Mouse (Mus musculus): Measurements from ENCODE around the gene Rpl4. TPM values are rescaled to one million over a fixed set of nuclear protein-coding genes. Genes with fewer than 3 reads are reported as not detected.

Rpl4 gene
- polyA plus RNA-seq, 1 experiment from 2014 or later = 1,252 TPM

DNA sequence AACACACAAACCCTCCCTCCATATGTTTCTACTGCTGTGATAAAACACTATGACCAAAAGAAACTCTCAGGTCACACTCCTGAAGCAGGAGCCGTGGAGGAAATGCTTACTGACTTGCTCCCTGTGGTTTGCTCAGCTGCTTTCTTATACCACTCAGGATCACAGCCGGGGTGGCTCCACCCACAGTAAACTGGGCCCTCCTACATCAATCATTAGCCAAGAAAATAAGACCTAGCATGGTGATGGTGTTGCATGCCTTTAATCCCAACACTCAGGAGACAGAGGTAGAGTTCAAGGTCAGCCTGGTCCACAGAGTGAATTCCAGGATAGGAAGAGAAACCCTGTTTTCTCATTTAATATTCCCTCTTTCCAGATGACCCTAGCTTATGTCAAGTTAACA, 26.7 kb downstream of the Rpl4 start:
- Histone ChIP-seq H3K4me1 (replicated peaks) (peaks cover 9% of the 10 kb centered on the region; the same call in 1 of the 2 replicates), H3K9ac (no peak overlapping the region), H3K27me3 (replicated peaks) (no peaks in the 10 kb centered on the region), H3K27ac (peak overlapping the region; percentile 71), H3K36me3 (peaks cover 6% of the 10 kb centered on the region; the same call in 1 of the 2 replicates), H3K4me2 (replicated peaks) (no peak overlapping the region), H3K4me3 (replicated peaks) (no peak overlapping the region), H3K9me3 (no peaks in the 10 kb centered on the region)
- 43% methylated on average over 2 of the region's 2 CpGs for WGBS
- ATAC-seq = peak; percentile 84

GRCm38 (mm10) chr9:64202331-64202730, 29.2 kb downstream of the Rpl4 start:
- H3K27ac ChIP-seq = no peak overlapping the region; the same call in 1 of the 2 replicates
- H3K4me2 ChIP-seq (replicated peaks) = no peak overlapping the region
- no peak overlapping the region for H3K4me3 ChIP-seq (replicated peaks)
- H3K9me3 ChIP-seq = no peaks in the 10 kb centered on the region
- ATAC-seq = no peak
- no peaks in the 10 kb centered on the region for H3K27me3 ChIP-seq (replicated peaks)
- H3K36me3 ChIP-seq = peaks cover 12% of the 10 kb centered on the region; the same call in 1 of the 2 replicates
- peaks cover 9% of the 10 kb centered on the region; the same call in 1 of the 2 replicates for H3K4me1 ChIP-seq (replicated peaks)
- H3K9ac ChIP-seq = no peak overlapping the region

DNA sequence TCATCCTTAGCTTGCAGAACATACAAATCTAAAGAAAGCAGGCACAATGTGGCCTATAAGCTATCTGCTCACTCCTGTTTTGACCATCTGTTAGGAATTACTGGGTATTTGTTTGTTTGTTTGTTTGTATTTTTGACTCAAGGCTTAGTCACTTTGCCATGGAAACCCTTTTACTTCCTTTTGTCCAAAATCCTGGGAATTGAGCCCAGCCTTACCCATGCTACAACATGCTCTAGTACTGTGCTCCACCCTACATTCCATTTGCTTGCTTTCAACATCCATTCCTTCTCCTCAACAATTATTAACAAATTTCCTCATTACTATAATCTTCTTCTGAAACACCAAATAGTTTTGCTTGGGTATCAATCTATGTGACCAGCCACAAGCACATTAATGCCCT, 29.7 kb downstream of the Rpl4 start:
- H3K9ac ChIP-seq = no peak overlapping the region
- H3K9me3 ChIP-seq = no peaks in the 10 kb centered on the region
- no peak overlapping the region for H3K4me2 ChIP-seq (replicated peaks)
- H3K36me3 ChIP-seq = peaks cover 12% of the 10 kb centered on the region; the same call in 1 of the 2 replicates
- no peak for ATAC-seq
- H3K4me1 ChIP-seq (replicated peaks) = peaks cover 9% of the 10 kb centered on the region; the same call in 1 of the 2 replicates
- no peaks in the 10 kb centered on the region for H3K27me3 ChIP-seq (replicated peaks)
- no peak overlapping the region; the same call in 1 of the 2 replicates for H3K27ac ChIP-seq
- no peak overlapping the region for H3K4me3 ChIP-seq (replicated peaks)

DNA sequence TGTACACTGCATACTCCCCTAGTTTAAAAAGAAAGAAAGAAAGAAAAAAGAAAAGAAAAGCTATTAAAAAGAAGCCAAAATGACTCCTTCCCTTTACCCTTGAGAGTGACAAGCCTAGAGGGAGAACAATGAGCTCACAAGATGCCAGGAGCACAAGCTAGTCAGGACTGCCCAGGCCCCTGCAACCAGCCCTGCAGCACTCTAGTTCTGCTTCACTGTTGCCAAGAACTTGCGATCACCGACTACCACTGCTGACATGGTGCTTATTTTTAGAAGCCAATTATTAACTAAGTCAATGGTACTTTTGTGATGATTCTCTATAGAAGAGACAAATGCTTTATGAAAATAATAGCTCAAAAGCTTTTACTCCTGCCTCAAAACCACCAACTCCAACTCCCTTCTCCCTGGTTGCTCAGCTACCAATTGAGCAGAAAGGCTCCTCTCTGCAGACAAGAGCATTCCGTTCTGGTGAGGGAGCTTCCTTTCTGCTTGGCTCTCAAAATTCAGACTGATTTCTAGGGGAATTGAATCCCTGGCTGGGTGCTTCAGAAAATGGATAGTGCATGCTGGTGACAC, 34.4 kb downstream of the Rpl4 start:
- no peak overlapping the region for H3K9ac ChIP-seq
- H3K36me3 ChIP-seq = peaks cover 14% of the 10 kb centered on the region
- no peaks in the 10 kb centered on the region for H3K27me3 ChIP-seq (replicated peaks)
- H3K4me1 ChIP-seq (replicated peaks) = no peaks in the 10 kb centered on the region
- 80% methylated on average over 3 of the region's 3 CpGs for WGBS
- H3K27ac ChIP-seq = no peak overlapping the region
- ATAC-seq = no peak
- H3K4me2 ChIP-seq (replicated peaks) = no peak overlapping the region
- H3K9me3 ChIP-seq = no peaks in the 10 kb centered on the region
- H3K4me3 ChIP-seq (replicated peaks) = no peak overlapping the region

DNA sequence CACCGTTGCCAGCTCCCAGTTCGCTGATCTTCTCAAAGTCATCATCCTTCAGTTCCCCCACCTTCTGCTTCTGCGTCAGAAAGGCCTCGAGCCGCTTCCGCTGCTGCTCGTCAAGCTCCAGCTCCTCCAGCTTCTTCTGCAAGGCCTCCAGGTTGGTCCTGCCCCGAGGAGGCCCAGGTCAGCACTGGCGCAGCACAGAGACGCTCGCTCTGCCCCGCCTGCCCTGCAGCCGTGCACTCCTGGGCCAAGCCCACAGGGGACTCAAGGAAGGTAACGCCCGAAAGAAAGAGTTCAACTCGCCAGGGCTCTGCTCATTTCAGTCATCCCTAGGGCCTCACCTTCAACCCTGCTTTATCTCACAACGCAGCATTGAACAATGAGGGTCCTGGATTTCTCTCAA, 41.3 kb downstream of the Rpl4 start:
- no peaks in the 10 kb centered on the region for H3K27me3 ChIP-seq (replicated peaks)
- H3K36me3 ChIP-seq = peaks cover 6% of the 10 kb centered on the region
- no peaks in the 10 kb centered on the region for H3K9me3 ChIP-seq
- peak; percentile 76 for ATAC-seq
- H3K4me3 ChIP-seq (replicated peaks) = no peak overlapping the region
- 77% methylated on average over 17 of the region's 17 CpGs for WGBS
- no peak overlapping the region for H3K27ac ChIP-seq
- H3K4me2 ChIP-seq (replicated peaks) = no peak overlapping the region
- H3K9ac ChIP-seq = no peak overlapping the region
- H3K4me1 ChIP-seq (replicated peaks) = peaks cover 3% of the 10 kb centered on the region; the same call in 1 of the 2 replicates

DNA sequence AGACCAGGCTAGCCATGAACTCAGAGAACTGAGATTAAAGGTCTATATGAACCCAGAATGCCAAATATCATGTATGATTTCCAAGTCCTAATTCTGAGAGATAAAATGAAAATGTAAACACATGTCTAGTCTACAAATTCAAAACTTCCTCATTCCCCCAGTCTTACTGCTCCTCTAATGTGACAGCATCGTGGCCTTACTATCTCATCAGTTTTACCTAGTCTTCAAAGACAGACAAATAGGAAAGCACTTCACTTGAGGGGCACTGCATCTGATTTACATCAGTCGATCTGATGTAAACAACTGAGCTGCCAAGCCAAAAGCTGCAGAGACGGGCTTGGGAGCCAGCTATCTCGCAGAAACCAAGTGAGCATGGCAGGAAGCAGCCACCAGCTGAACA, 42.9 kb downstream of the Rpl4 start:
- Histone ChIP-seq H3K4me1 (replicated peaks) (peaks cover 3% of the 10 kb centered on the region; the same call in 1 of the 2 replicates), H3K4me2 (replicated peaks) (no peak overlapping the region), H3K9ac (no peak overlapping the region), H3K36me3 (peaks cover 6% of the 10 kb centered on the region; the same call in 1 of the 2 replicates), H3K27me3 (replicated peaks) (no peaks in the 10 kb centered on the region), H3K9me3 (no peaks in the 10 kb centered on the region), H3K27ac (no peak overlapping the region), H3K4me3 (replicated peaks) (no peak overlapping the region)
- 50% methylated on average over 4 of the region's 4 CpGs for WGBS
- no peak for ATAC-seq

- no peak overlapping the region for H3K27ac ChIP-seq
- H3K27me3 ChIP-seq (replicated peaks) = no peaks in the 10 kb centered on the region
- H3K9me3 ChIP-seq = no peaks in the 10 kb centered on the region
- no peak overlapping the region for H3K4me3 ChIP-seq (replicated peaks)
- no peak for ATAC-seq
- no peak overlapping the region for H3K4me2 ChIP-seq (replicated peaks)
- H3K36me3 ChIP-seq = peaks cover 6% of the 10 kb centered on the region; the same call in 1 of the 2 replicates
- WGBS = 92% methylated on average over 2 of the region's 2 CpGs
- no peak overlapping the region for H3K9ac ChIP-seq
- H3K4me1 ChIP-seq (replicated peaks) = peaks cover 3% of the 10 kb centered on the region; the same call in 1 of the 2 replicates
These were observed 43.5 kb downstream of the Rpl4 start for GRCm38 (mm10) chr9:64216641-64217040.

- Histone ChIP-seq H3K27ac (no peak overlapping the region), H3K4me3 (replicated peaks) (no peak overlapping the region), H3K4me2 (replicated peaks) (no peak overlapping the region), H3K27me3 (replicated peaks) (no peaks in the 10 kb centered on the region), H3K9me3 (no peaks in the 10 kb centered on the region), H3K9ac (no peak overlapping the region), H3K4me1 (replicated peaks) (peaks cover 3% of the 10 kb centered on the region; the same call in 1 of the 2 replicates), H3K36me3 (0 out of 2 replicates have a peak, but pooled peaks cover 3% of the 10 kb centered on the region)
- ATAC-seq = no peak
These were observed 44.7 kb downstream of the Rpl4 start for GRCm38 (mm10) chr9:64217887-64218286.

GRCm38 (mm10) chr9:64219305-64219704, 46.1 kb downstream of the Rpl4 start:
- Histone ChIP-seq H3K27me3 (replicated peaks) (no peaks in the 10 kb centered on the region), H3K4me2 (replicated peaks) (no peak overlapping the region), H3K4me3 (replicated peaks) (no peak overlapping the region), H3K9me3 (no peaks in the 10 kb centered on the region), H3K27ac (no peak overlapping the region), H3K9ac (no peak overlapping the region), H3K36me3 (0 out of 2 replicates have a peak, but pooled peaks cover 3% of the 10 kb centered on the region), H3K4me1 (replicated peaks) (peaks cover 2% of the 10 kb centered on the region; the same call in 1 of the 2 replicates)
- no peak for ATAC-seq
- WGBS = 74% methylated on average over 1 of the region's 1 CpGs

DNA sequence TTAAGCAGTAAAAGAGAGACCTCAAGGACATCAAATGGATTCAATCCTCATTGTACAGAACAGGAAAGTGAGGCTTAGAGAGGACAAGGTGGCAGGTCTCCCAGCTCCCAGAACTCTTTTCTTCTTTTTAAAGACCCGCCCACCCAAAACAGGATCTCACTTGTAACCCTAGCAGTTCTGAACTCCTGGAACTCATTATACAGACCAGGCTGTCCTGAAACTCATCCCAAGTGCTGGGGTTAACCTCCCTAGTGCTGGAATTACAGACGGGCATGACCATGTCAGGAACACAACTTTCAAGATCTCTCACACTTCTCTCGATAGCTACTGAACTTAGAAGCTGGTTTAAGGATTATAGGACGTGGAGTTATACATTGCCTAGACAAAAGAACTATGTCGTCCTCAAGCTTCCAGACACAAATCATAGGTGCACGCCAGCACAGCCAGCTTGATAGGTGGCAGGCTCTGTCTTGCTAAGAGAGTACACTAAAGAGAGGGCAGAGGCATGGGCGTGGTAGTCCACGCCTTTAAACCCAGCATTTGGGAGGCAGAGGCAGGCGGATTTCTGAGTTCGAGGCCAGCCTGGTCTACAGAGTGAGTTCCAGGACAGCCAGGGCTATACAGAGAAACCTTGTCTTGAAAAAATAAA, 46.7 kb downstream of the Rpl4 start:
- H3K9me3 ChIP-seq = no peaks in the 10 kb centered on the region
- ATAC-seq = no peak
- H3K9ac ChIP-seq = no peak overlapping the region
- 85% methylated on average over 10 of the region's 10 CpGs for WGBS
- no peaks in the 10 kb centered on the region for H3K36me3 ChIP-seq
- H3K4me3 ChIP-seq (replicated peaks) = no peak overlapping the region
- no peak overlapping the region for H3K4me2 ChIP-seq (replicated peaks)
- H3K4me1 ChIP-seq (replicated peaks) = no peaks in the 10 kb centered on the region
- H3K27ac ChIP-seq = no peak overlapping the region
- H3K27me3 ChIP-seq (replicated peaks) = no peaks in the 10 kb centered on the region

- no peak overlapping the region for H3K4me3 ChIP-seq (replicated peaks)
- no peaks in the 10 kb centered on the region for H3K9me3 ChIP-seq
- H3K36me3 ChIP-seq = no peaks in the 10 kb centered on the region
- H3K4me1 ChIP-seq (replicated peaks) = no peaks in the 10 kb centered on the region
- ATAC-seq = peak; percentile 82
- H3K4me2 ChIP-seq (replicated peaks) = no peak overlapping the region
- WGBS = 47% methylated on average over 1 of the region's 1 CpGs
- H3K27ac ChIP-seq = no peak overlapping the region
- H3K27me3 ChIP-seq (replicated peaks) = no peaks in the 10 kb centered on the region
- no peak overlapping the region for H3K9ac ChIP-seq
These were observed 47.4 kb downstream of the Rpl4 start for GRCm38 (mm10) chr9:64220603-64221002.

DNA sequence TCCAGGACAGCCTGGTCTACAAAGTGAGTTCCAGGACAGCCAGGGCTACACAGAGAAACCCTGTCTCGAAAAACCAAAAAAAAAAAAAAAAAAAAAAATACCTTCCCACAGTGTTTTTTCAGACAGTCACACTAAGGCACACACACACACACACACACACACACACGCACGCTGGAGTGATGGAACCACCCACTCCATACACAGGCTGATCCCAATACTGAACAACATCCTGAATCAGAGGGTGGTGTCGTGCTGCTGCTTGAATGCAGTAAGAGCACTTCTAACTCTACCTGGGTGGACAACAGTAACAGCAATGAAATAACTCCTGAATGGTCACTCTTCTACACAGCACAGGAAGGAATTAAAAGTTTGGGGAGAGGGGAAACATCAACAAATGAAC, 48.3 kb downstream of the Rpl4 start:
- H3K9me3 ChIP-seq = no peaks in the 10 kb centered on the region
- no peak overlapping the region for H3K4me2 ChIP-seq (replicated peaks)
- H3K4me1 ChIP-seq (replicated peaks) = no peaks in the 10 kb centered on the region
- no peak overlapping the region for H3K9ac ChIP-seq
- H3K4me3 ChIP-seq (replicated peaks) = no peak overlapping the region
- ATAC-seq = no peak
- H3K36me3 ChIP-seq = no peaks in the 10 kb centered on the region
- no peak overlapping the region for H3K27ac ChIP-seq
- H3K27me3 ChIP-seq (replicated peaks) = no peaks in the 10 kb centered on the region
- 82% methylated on average over 3 of the region's 4 CpGs for WGBS

- Histone ChIP-seq H3K4me1 (replicated peaks) (no peaks in the 10 kb centered on the region), H3K4me2 (replicated peaks) (no peak overlapping the region), H3K9ac (no peak overlapping the region), H3K36me3 (no peaks in the 10 kb centered on the region), H3K9me3 (no peaks in the 10 kb centered on the region), H3K27me3 (replicated peaks) (no peaks in the 10 kb centered on the region), H3K4me3 (replicated peaks) (no peak overlapping the region), H3K27ac (no peak overlapping the region)
- no peak for ATAC-seq
- WGBS = 73% methylated on average over 2 of the region's 2 CpGs
These were observed 48.9 kb downstream of the Rpl4 start for GRCm38 (mm10) chr9:64222098-64222497.
